Mouse (Mus musculus): ENCODE results near the gene Defb25. TPM values are rescaled to one million over a fixed set of nuclear protein-coding genes. Genes with fewer than 3 reads are reported as not detected.

Gene Defb25
- polyA plus RNA-seq, 1 experiment from 2014 or later = 1.2 TPM

DNA sequence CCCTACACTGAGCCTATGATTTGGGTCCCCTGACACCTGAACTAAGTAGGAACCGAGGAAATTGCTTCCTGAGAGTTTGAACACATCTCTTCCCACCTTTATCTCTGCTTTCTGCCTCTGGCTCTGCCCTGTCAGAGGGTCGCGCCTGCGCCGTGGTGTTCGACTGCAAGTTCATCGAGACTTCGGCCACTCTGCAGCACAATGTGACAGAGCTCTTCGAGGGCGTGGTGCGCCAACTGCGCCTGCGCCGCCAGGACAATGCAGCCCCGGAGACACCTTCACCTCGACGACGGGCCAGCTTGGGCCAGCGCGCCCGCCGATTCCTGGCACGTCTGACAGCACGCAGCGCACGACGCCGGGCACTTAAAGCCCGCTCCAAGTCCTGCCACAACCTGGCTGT is 11.5 kb upstream of the Defb25 start:
- Histone ChIP-seq H3K4me3 (ENCODE audit: low read depth, low read length) (no peak overlapping the region), H3K27me3 (ENCODE audit: control insufficient read depth, insufficient read depth, low read length) (0 out of 2 replicates have a peak, but pooled peaks cover 2% of the 10 kb centered on the region), H3K4me1 (ENCODE audit: control insufficient read depth, insufficient read depth, low read length) (peaks cover 22% of the 10 kb centered on the region), H3K27ac (ENCODE audit: low read depth, low read length) (no peak overlapping the region), H3K9me3 (replicated peaks; ENCODE audit: control insufficient read depth, low read length) (no peaks in the 10 kb centered on the region), H3K9ac (ENCODE audit: low read depth, low read length) (no peak overlapping the region), H3K36me3 (ENCODE audit: control insufficient read depth, insufficient read depth, low read length) (no peaks in the 10 kb centered on the region), H3K4me2 (no peak overlapping the region)
- ATAC-seq (replicated peaks; ENCODE audit: insufficient number of reproducible peaks, low FRiP score, low TSS enrichment) = no peak
- WGBS (ENCODE audit: insufficient replicate concordance) = 55% methylated on average over 29 of the region's 29 CpGs

DNA sequence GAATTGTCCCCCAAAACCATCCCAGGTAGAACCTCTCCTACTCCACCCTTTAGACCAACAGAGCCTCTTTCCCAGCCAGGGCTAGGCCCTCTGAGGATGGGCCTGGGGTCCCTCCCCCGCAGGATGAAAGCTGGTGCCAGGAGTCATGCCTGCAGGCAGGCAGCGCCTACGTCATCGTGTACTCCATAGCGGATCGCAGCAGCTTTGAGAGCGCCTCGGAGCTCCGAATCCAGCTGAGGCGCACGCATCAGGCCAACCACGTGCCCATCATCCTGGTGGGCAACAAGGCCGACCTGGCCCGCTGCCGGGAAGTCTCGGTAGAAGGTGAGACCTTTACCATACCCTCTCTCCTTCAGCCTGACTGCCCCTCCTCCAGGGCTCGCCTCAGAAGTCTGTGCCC is 10.5 kb upstream of the Defb25 start:
- ATAC-seq (replicated peaks; ENCODE audit: insufficient number of reproducible peaks, low FRiP score, low TSS enrichment) = no peak
- Histone ChIP-seq H3K4me1 (ENCODE audit: control insufficient read depth, insufficient read depth, low read length) (peaks cover 22% of the 10 kb centered on the region), H3K27ac (ENCODE audit: low read depth, low read length) (peak overlapping the region; percentile 50; the same call in 1 of the 2 replicates), H3K27me3 (ENCODE audit: control insufficient read depth, insufficient read depth, low read length) (peaks cover 10% of the 10 kb centered on the region), H3K4me3 (ENCODE audit: low read depth, low read length) (0 out of 2 replicates have a peak overlapping the region, but pooled peaks have one; percentile 23), H3K9me3 (replicated peaks; ENCODE audit: control insufficient read depth, low read length) (no peaks in the 10 kb centered on the region), H3K9ac (ENCODE audit: low read depth, low read length) (peak overlapping the region; percentile 56; the same call in 1 of the 2 replicates), H3K36me3 (ENCODE audit: control insufficient read depth, insufficient read depth, low read length) (no peaks in the 10 kb centered on the region), H3K4me2 (peak overlapping the region; percentile 58)
- WGBS (ENCODE audit: insufficient replicate concordance) = 14% methylated on average over 17 of the region's 17 CpGs

DNA sequence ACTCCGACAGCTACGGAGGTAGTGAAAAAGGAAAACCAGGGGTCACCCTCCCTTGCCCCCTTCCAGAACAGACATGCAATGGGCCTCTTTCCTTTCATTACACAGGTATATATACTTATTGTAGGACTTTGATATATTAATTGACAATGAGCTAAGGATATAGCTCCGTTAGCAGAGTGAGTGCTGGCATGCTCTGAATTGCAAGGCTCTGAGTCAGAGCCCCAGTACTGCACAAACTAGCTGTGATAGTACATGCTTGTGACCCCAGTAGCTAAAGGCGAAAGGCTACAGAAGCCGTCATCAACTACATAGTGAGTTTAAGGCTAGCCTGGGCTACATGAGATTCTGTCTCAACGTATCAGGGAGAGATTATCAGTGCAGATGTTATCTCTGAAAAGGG is 7.1 kb upstream of the Defb25 start:
- H3K9ac ChIP-seq (ENCODE audit: low read depth, low read length) = no peak overlapping the region
- H3K4me1 ChIP-seq (ENCODE audit: control insufficient read depth, insufficient read depth, low read length) = peaks cover 12% of the 10 kb centered on the region
- no peak overlapping the region for H3K27ac ChIP-seq (ENCODE audit: low read depth, low read length)
- no peak overlapping the region for H3K4me3 ChIP-seq (ENCODE audit: low read depth, low read length)
- H3K36me3 ChIP-seq (ENCODE audit: control insufficient read depth, insufficient read depth, low read length) = no peaks in the 10 kb centered on the region
- peaks cover 35% of the 10 kb centered on the region for H3K27me3 ChIP-seq (ENCODE audit: control insufficient read depth, insufficient read depth, low read length)
- 72% methylated on average over 6 of the region's 6 CpGs for WGBS (ENCODE audit: insufficient replicate concordance)
- no peaks in the 10 kb centered on the region for H3K9me3 ChIP-seq (replicated peaks; ENCODE audit: control insufficient read depth, low read length)
- no peak overlapping the region for H3K4me2 ChIP-seq
- ATAC-seq (replicated peaks; ENCODE audit: insufficient number of reproducible peaks, low FRiP score, low TSS enrichment) = no peak

DNA sequence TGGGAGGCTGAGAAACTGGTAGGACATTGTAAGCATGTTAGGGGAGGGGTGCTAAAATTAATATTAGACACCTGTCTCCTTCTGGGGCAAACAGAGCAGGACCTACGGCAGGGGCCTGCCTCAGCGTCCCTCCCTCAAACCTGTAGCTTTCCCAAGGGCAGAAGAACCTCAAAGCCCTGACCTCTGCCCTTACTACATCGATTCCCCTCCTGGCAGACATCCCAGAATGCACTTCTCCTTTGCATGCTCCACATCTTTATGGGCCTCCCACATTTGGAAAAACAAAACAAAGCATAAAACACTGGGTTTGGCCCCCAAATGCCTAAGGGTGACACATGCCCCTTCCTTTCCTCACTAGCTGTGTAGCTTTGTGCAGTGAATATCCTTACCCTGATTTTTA is 6.4 kb upstream of the Defb25 start:
- no peak overlapping the region for H3K9ac ChIP-seq (ENCODE audit: low read depth, low read length)
- no peak overlapping the region for H3K4me3 ChIP-seq (ENCODE audit: low read depth, low read length)
- no peak overlapping the region for H3K4me2 ChIP-seq
- peaks cover 12% of the 10 kb centered on the region for H3K4me1 ChIP-seq (ENCODE audit: control insufficient read depth, insufficient read depth, low read length)
- H3K27me3 ChIP-seq (ENCODE audit: control insufficient read depth, insufficient read depth, low read length) = peaks cover 35% of the 10 kb centered on the region
- no peaks in the 10 kb centered on the region for H3K36me3 ChIP-seq (ENCODE audit: control insufficient read depth, insufficient read depth, low read length)
- no peak for ATAC-seq (replicated peaks; ENCODE audit: insufficient number of reproducible peaks, low FRiP score, low TSS enrichment)
- no peaks in the 10 kb centered on the region for H3K9me3 ChIP-seq (replicated peaks; ENCODE audit: control insufficient read depth, low read length)
- WGBS (ENCODE audit: insufficient replicate concordance) = 62% methylated on average over 3 of the region's 3 CpGs
- H3K27ac ChIP-seq (ENCODE audit: low read depth, low read length) = no peak overlapping the region

DNA sequence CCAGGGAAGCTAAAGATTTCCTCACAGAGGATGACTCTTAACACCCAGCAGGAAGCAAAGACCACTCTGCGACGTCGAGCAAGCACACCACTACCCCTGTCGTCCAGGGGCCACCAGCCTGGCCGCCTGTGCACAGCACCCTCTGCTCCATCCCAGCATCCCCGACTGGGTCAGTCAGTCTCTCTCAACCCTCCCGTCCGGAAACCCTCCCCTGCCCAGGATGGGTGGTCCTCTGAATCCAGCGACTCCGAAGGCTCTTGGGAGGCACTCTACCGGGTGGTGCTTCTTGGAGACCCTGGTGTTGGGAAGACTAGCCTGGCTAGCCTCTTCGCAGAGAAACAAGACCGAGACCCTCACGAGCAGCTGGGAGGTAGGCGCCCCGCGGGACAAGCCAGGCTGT is 5.2 kb upstream of the Defb25 start:
- Histone ChIP-seq H3K4me1 (ENCODE audit: control insufficient read depth, insufficient read depth, low read length) (peaks cover 4% of the 10 kb centered on the region), H3K9ac (ENCODE audit: low read depth, low read length) (no peak overlapping the region), H3K9me3 (replicated peaks; ENCODE audit: control insufficient read depth, low read length) (no peaks in the 10 kb centered on the region), H3K27ac (ENCODE audit: low read depth, low read length) (no peak overlapping the region), H3K4me3 (ENCODE audit: low read depth, low read length) (no peak overlapping the region), H3K27me3 (ENCODE audit: control insufficient read depth, insufficient read depth, low read length) (peaks cover 35% of the 10 kb centered on the region), H3K4me2 (peak overlapping the region; percentile 94; the same call in 1 of the 2 replicates), H3K36me3 (ENCODE audit: control insufficient read depth, insufficient read depth, low read length) (no peaks in the 10 kb centered on the region)
- WGBS (ENCODE audit: insufficient replicate concordance) = 37% methylated on average over 17 of the region's 17 CpGs
- ATAC-seq (replicated peaks; ENCODE audit: insufficient number of reproducible peaks, low FRiP score, low TSS enrichment) = no peak

DNA sequence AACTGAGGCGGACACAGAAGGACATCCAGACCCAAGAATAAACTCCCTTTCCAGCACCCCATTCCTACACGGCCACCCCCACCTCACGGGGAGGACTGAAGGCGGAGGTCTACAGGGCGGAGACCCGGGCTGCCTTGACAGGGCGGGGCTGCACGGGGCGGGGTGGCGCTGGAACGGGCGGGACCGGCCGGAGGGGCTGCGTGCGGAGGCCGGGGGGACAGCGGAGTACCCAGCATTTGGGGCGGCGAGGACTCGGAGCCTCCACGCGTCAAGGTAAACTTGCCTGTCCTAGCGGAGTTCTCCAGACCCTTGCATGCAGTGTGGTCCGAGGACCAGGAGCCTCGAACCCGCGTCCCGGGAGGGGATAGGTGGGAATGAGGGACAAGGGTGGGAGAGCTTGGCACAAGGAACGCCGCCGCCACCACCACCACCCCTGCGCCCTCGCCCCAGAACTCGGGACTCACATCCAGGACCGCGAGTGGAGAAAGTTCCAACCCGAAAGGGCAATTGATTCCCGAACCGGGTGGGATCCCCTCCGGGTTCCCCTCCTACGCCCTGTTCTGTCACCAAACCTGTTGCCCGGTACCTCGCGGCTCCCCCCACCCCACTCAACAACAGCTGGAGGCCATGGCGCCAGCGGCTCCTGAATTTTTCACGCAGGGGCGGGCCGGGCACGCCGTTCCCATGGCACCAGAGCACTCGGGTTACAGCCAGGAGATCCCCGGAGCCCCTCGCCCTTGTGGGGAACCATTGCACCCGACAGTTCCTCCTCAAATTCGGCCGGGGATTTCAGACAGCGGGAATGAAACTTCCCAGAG is 4.1 kb upstream of the Defb25 start, which contains the start of gene Rem1:
Gene Rem1 (plus strand): TSS at position 178 of the 818 bp plus-strand sequence.
- Histone ChIP-seq H3K27me3 (ENCODE audit: control insufficient read depth, insufficient read depth, low read length) (peaks cover 33% of the 10 kb centered on the region), H3K4me3 (ENCODE audit: low read depth, low read length) (peak within 1 kb of the TSS; percentile 51), H3K36me3 (ENCODE audit: control insufficient read depth, insufficient read depth, low read length) (no peaks in the 10 kb centered on the region), H3K9me3 (replicated peaks; ENCODE audit: control insufficient read depth, low read length) (no peaks in the 10 kb centered on the region), H3K4me1 (ENCODE audit: control insufficient read depth, insufficient read depth, low read length) (no peaks in the 10 kb centered on the region; the same call in 1 of the 2 replicates), H3K27ac (ENCODE audit: low read depth, low read length) (no peak within 1 kb of the TSS), H3K4me2 (peak within 1 kb of the TSS; percentile 94), H3K9ac (ENCODE audit: low read depth, low read length) (peak within 1 kb of the TSS; percentile 65)
- peak; percentile 33; the same call in 1 of the 2 replicates for ATAC-seq (replicated peaks; ENCODE audit: insufficient number of reproducible peaks, low FRiP score, low TSS enrichment)
- 1% methylated on average over 59 of the region's 59 CpGs for WGBS (ENCODE audit: insufficient replicate concordance)

DNA sequence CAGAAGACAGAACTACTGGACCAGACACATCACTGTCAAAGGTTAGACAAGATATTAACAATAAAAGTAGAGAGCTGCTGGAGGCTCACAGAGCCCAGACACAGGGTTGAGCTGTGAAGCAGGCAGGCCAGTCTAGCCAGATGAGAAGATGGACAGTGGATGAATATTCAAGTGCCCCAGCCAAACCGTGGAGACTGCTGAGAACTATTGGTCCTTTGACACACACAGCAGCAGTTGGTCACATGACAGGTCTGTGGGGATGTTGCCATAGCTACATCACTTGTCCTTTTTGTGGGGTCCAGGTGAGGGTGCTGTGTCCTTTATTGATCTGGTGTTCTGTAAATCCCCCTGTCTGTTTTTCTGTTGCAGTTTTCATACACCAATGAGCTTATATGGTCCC is 2.4 kb upstream of the Defb25 start:
- WGBS (ENCODE audit: insufficient replicate concordance) = 11% methylated on average over 1 of the region's 1 CpGs
- Histone ChIP-seq H3K9me3 (replicated peaks; ENCODE audit: control insufficient read depth, low read length) (no peaks in the 10 kb centered on the region), H3K9ac (ENCODE audit: low read depth, low read length) (no peak overlapping the region), H3K4me3 (ENCODE audit: low read depth, low read length) (no peak overlapping the region), H3K4me1 (ENCODE audit: control insufficient read depth, insufficient read depth, low read length) (no peaks in the 10 kb centered on the region; the same call in 1 of the 2 replicates), H3K36me3 (ENCODE audit: control insufficient read depth, insufficient read depth, low read length) (no peaks in the 10 kb centered on the region), H3K27ac (ENCODE audit: low read depth, low read length) (no peak overlapping the region), H3K27me3 (ENCODE audit: control insufficient read depth, insufficient read depth, low read length) (peaks cover 33% of the 10 kb centered on the region), H3K4me2 (no peak overlapping the region)
- ATAC-seq (replicated peaks; ENCODE audit: insufficient number of reproducible peaks, low FRiP score, low TSS enrichment) = no peak

DNA sequence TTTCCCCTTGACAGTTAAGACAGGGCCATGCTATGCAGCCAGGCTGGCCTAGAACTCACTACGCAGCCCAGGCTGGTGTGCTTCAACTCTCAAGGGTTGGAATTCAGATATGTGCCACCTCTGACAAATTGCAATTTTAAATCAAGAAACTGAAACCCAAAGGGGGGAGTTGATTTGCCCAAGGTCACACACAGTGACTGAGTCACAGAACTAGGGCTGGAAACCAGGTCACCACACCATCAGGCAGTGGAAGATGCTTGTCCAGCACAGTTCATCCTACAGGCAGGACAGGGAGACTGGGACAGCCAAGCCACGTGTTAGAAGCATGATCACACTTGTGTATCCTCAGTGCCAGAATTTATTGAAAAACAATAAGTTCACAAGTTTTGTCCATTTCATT is 1.7 kb upstream of the Defb25 start:
- 84% methylated on average over 2 of the region's 2 CpGs for WGBS (ENCODE audit: insufficient replicate concordance)
- H3K27ac ChIP-seq (ENCODE audit: low read depth, low read length) = no peak overlapping the region
- H3K9ac ChIP-seq (ENCODE audit: low read depth, low read length) = no peak overlapping the region
- ATAC-seq (replicated peaks; ENCODE audit: insufficient number of reproducible peaks, low FRiP score, low TSS enrichment) = no peak
- no peaks in the 10 kb centered on the region for H3K36me3 ChIP-seq (ENCODE audit: control insufficient read depth, insufficient read depth, low read length)
- no peak overlapping the region for H3K4me3 ChIP-seq (ENCODE audit: low read depth, low read length)
- peaks cover 33% of the 10 kb centered on the region for H3K27me3 ChIP-seq (ENCODE audit: control insufficient read depth, insufficient read depth, low read length)
- H3K4me2 ChIP-seq = no peak overlapping the region
- H3K4me1 ChIP-seq (ENCODE audit: control insufficient read depth, insufficient read depth, low read length) = no peaks in the 10 kb centered on the region; the same call in 1 of the 2 replicates
- H3K9me3 ChIP-seq (replicated peaks; ENCODE audit: control insufficient read depth, low read length) = no peaks in the 10 kb centered on the region
